Mouse (Mus musculus): ENCODE data around the gene C5ar1. TPM values are rescaled to one million over a fixed set of nuclear protein-coding genes. Genes with fewer than 3 reads are reported as not detected.
A peak's percentile ranks its signal among the peaks of the same experiment; 100 is the strongest.

C5ar1 gene
- polyA plus RNA-seq, 1 experiment from 2014 or later = 2.4 TPM

GRCm38 (mm10) chr7:16245958-16246357 lies 13.4 kb downstream of the C5ar1 start:
- Histone ChIP-seq H3K9ac (ENCODE audit: low read depth, low read length) (no peak overlapping the region), H3K4me1 (ENCODE audit: control insufficient read depth, insufficient read depth, low read depth, low read length) (no peaks in the 10 kb centered on the region), H3K4me3 (ENCODE audit: low read length) (no peak overlapping the region), H3K27me3 (replicated peaks; ENCODE audit: control insufficient read depth, insufficient read depth, low read length) (no peaks in the 10 kb centered on the region), H3K9me3 (ENCODE audit: control insufficient read depth, low read length) (no peaks in the 10 kb centered on the region), H3K36me3 (ENCODE audit: control insufficient read depth, insufficient read depth, low read length) (no peaks in the 10 kb centered on the region), H3K27ac (ENCODE audit: low read depth, low read length) (no peak overlapping the region), H3K4me2 (ENCODE audit: low read length) (no peak overlapping the region)
- no peak for ATAC-seq
- WGBS = 67% methylated on average over 2 of the region's 4 CpGs

- no peak for ATAC-seq
- no peak within 1 kb of the TSS for H3K9ac ChIP-seq (ENCODE audit: low read depth, low read length)
- H3K4me3 ChIP-seq (ENCODE audit: low read length) = no peak within 1 kb of the TSS
- no peak within 1 kb of the TSS for H3K4me2 ChIP-seq (ENCODE audit: low read length)
- H3K27me3 ChIP-seq (replicated peaks; ENCODE audit: control insufficient read depth, insufficient read depth, low read length) = no peaks in the 10 kb centered on the region
- H3K27ac ChIP-seq (ENCODE audit: low read depth, low read length) = no peak within 1 kb of the TSS
- H3K9me3 ChIP-seq (ENCODE audit: control insufficient read depth, low read length) = no peaks in the 10 kb centered on the region
- no peaks in the 10 kb centered on the region for H3K4me1 ChIP-seq (ENCODE audit: control insufficient read depth, insufficient read depth, low read depth, low read length)
- no peaks in the 10 kb centered on the region for H3K36me3 ChIP-seq (ENCODE audit: control insufficient read depth, insufficient read depth, low read length)
- 83% methylated on average over 5 of the region's 5 CpGs for WGBS
These were observed 15.3 kb downstream of the C5ar1 start, which contains the start of gene C5ar2 for GRCm38 (mm10) chr7:16244067-16244466. Gene C5ar2, minus strand, starts transcription at chr7:16244154.

GRCm38 (mm10) chr7:16242198-16242597 lies 17.1 kb downstream of the C5ar1 start:
- Histone ChIP-seq H3K4me2 (ENCODE audit: low read length) (no peak overlapping the region), H3K4me3 (ENCODE audit: low read length) (no peak overlapping the region), H3K9ac (ENCODE audit: low read depth, low read length) (no peak overlapping the region), H3K27me3 (replicated peaks; ENCODE audit: control insufficient read depth, insufficient read depth, low read length) (no peaks in the 10 kb centered on the region), H3K27ac (ENCODE audit: low read depth, low read length) (no peak overlapping the region), H3K36me3 (ENCODE audit: control insufficient read depth, insufficient read depth, low read length) (no peaks in the 10 kb centered on the region), H3K9me3 (ENCODE audit: control insufficient read depth, low read length) (no peaks in the 10 kb centered on the region), H3K4me1 (ENCODE audit: control insufficient read depth, insufficient read depth, low read depth, low read length) (no peaks in the 10 kb centered on the region)
- WGBS = 86% methylated on average over 6 of the region's 6 CpGs
- no peak for ATAC-seq

GRCm38 (mm10) chr7:16241787-16242186 lies 17.6 kb downstream of the C5ar1 start:
- Histone ChIP-seq H3K4me1 (ENCODE audit: control insufficient read depth, insufficient read depth, low read depth, low read length) (no peaks in the 10 kb centered on the region), H3K9ac (ENCODE audit: low read depth, low read length) (no peak overlapping the region), H3K9me3 (ENCODE audit: control insufficient read depth, low read length) (no peaks in the 10 kb centered on the region), H3K4me2 (ENCODE audit: low read length) (no peak overlapping the region), H3K27ac (ENCODE audit: low read depth, low read length) (no peak overlapping the region), H3K4me3 (ENCODE audit: low read length) (no peak overlapping the region), H3K36me3 (ENCODE audit: control insufficient read depth, insufficient read depth, low read length) (no peaks in the 10 kb centered on the region), H3K27me3 (replicated peaks; ENCODE audit: control insufficient read depth, insufficient read depth, low read length) (no peaks in the 10 kb centered on the region)
- 71% methylated on average over 11 of the region's 11 CpGs for WGBS
- ATAC-seq = no peak

GRCm38 (mm10) chr7:16240978-16241303 lies 18.4 kb downstream of the C5ar1 start:
- ATAC-seq = no peak

GRCm38 (mm10) chr7:16240281-16240977 lies 18.9 kb downstream of the C5ar1 start:
- no peaks in the 10 kb centered on the region for H3K36me3 ChIP-seq (ENCODE audit: control insufficient read depth, insufficient read depth, low read length)
- 76% methylated on average over 7 of the region's 7 CpGs for WGBS
- no peak overlapping the region for H3K9ac ChIP-seq (ENCODE audit: low read depth, low read length)
- no peaks in the 10 kb centered on the region for H3K9me3 ChIP-seq (ENCODE audit: control insufficient read depth, low read length)
- H3K4me2 ChIP-seq (ENCODE audit: low read length) = no peak overlapping the region
- H3K4me3 ChIP-seq (ENCODE audit: low read length) = no peak overlapping the region
- no peak for ATAC-seq
- no peaks in the 10 kb centered on the region for H3K4me1 ChIP-seq (ENCODE audit: control insufficient read depth, insufficient read depth, low read depth, low read length)
- H3K27ac ChIP-seq (ENCODE audit: low read depth, low read length) = no peak overlapping the region
- H3K27me3 ChIP-seq (replicated peaks; ENCODE audit: control insufficient read depth, insufficient read depth, low read length) = no peaks in the 10 kb centered on the region

More at GRCm38 (mm10) chr7:16240978-16241303, 18.4 kb downstream of the C5ar1 start:
- Histone ChIP-seq H3K4me1 (ENCODE audit: control insufficient read depth, insufficient read depth, low read depth, low read length) (no peaks in the 10 kb centered on the region), H3K36me3 (ENCODE audit: control insufficient read depth, insufficient read depth, low read length) (no peaks in the 10 kb centered on the region), H3K4me2 (ENCODE audit: low read length) (no peak overlapping the region), H3K9ac (ENCODE audit: low read depth, low read length) (no peak overlapping the region), H3K27ac (ENCODE audit: low read depth, low read length) (no peak overlapping the region), H3K9me3 (ENCODE audit: control insufficient read depth, low read length) (no peaks in the 10 kb centered on the region), H3K27me3 (replicated peaks; ENCODE audit: control insufficient read depth, insufficient read depth, low read length) (no peaks in the 10 kb centered on the region), H3K4me3 (ENCODE audit: low read length) (no peak overlapping the region)
- 93% methylated on average over 1 of the region's 1 CpGs for WGBS

- no peaks in the 10 kb centered on the region for H3K36me3 ChIP-seq (ENCODE audit: control insufficient read depth, insufficient read depth, low read length)
- H3K27ac ChIP-seq (ENCODE audit: low read depth, low read length) = no peak overlapping the region
- 61% methylated on average over 9 of the region's 9 CpGs for WGBS
- H3K9ac ChIP-seq (ENCODE audit: low read depth, low read length) = no peak overlapping the region
- H3K27me3 ChIP-seq (replicated peaks; ENCODE audit: control insufficient read depth, insufficient read depth, low read length) = no peaks in the 10 kb centered on the region
- no peak for ATAC-seq
- no peaks in the 10 kb centered on the region for H3K9me3 ChIP-seq (ENCODE audit: control insufficient read depth, low read length)
- no peaks in the 10 kb centered on the region for H3K4me1 ChIP-seq (ENCODE audit: control insufficient read depth, insufficient read depth, low read depth, low read length)
- H3K4me3 ChIP-seq (ENCODE audit: low read length) = no peak overlapping the region
- H3K4me2 ChIP-seq (ENCODE audit: low read length) = no peak overlapping the region
These were observed 19.8 kb downstream of the C5ar1 start for GRCm38 (mm10) chr7:16239554-16239997.

GRCm38 (mm10) chr7:16229869-16230268 lies 29.5 kb downstream of the C5ar1 start:
- Histone ChIP-seq H3K27ac (ENCODE audit: low read depth, low read length) (no peak overlapping the region), H3K36me3 (ENCODE audit: control insufficient read depth, insufficient read depth, low read length) (no peaks in the 10 kb centered on the region), H3K4me1 (ENCODE audit: control insufficient read depth, insufficient read depth, low read depth, low read length) (no peaks in the 10 kb centered on the region), H3K4me2 (ENCODE audit: low read length) (no peak overlapping the region), H3K27me3 (replicated peaks; ENCODE audit: control insufficient read depth, insufficient read depth, low read length) (no peaks in the 10 kb centered on the region), H3K4me3 (ENCODE audit: low read length) (no peak overlapping the region), H3K9ac (ENCODE audit: low read depth, low read length) (no peak overlapping the region), H3K9me3 (ENCODE audit: control insufficient read depth, low read length) (no peaks in the 10 kb centered on the region)
- 59% methylated on average over 5 of the region's 5 CpGs for WGBS
- ATAC-seq = no peak

- no peaks in the 10 kb centered on the region for H3K27me3 ChIP-seq (replicated peaks; ENCODE audit: control insufficient read depth, insufficient read depth, low read length)
- 1% methylated on average over 34 of the region's 34 CpGs for WGBS
- ATAC-seq = peak; percentile 97
- H3K36me3 ChIP-seq (ENCODE audit: control insufficient read depth, insufficient read depth, low read length) = peaks cover 7% of the 10 kb centered on the region; the same call in 1 of the 2 replicates
- peak within 1 kb of the TSS; percentile 76 for H3K27ac ChIP-seq (ENCODE audit: low read depth, low read length)
- peak within 1 kb of the TSS; percentile 78 for H3K9ac ChIP-seq (ENCODE audit: low read depth, low read length)
- peak within 1 kb of the TSS; percentile 81 for H3K4me2 ChIP-seq (ENCODE audit: low read length)
- H3K4me1 ChIP-seq (ENCODE audit: control insufficient read depth, insufficient read depth, low read depth, low read length) = peaks cover 7% of the 10 kb centered on the region
- H3K4me3 ChIP-seq (ENCODE audit: low read length) = peak within 1 kb of the TSS; percentile 69
- H3K9me3 ChIP-seq (ENCODE audit: control insufficient read depth, low read length) = no peaks in the 10 kb centered on the region
These were observed 37.6 kb downstream of the C5ar1 start, which contains the start of gene Dhx34 for GRCm38 (mm10) chr7:16221582-16222272. Gene Dhx34, minus strand, starts transcription at chr7:16222037.
